Mouse (Mus musculus): Measurements from ENCODE around the gene Setd3. TPM values are rescaled to one million over a fixed set of nuclear protein-coding genes. Genes with fewer than 3 reads are reported as not detected.

Setd3 gene
- polyA plus RNA-seq, 1 experiment from 2014 or later: 76.9 TPM

Other genes with a start within 250 kb of the Setd3 start
- 3.0 and 3.3 TPM in 2 replicates for gene Bcl11b, start 175.7 kb downstream of the Setd3 start, polyA plus RNA-seq (2016; fragmentation: Nextera tagmentation; extraction: Ambion mirVana)
- gene Ccnk, start 265 bp upstream of the Setd3 start, polyA plus RNA-seq (2016; fragmentation: Nextera tagmentation; extraction: Ambion mirVana): 2.9 and 3.3 TPM in 2 replicates
- gene Ccdc85c, start 96.1 kb upstream of the Setd3 start, polyA plus RNA-seq (2016; fragmentation: Nextera tagmentation; extraction: Ambion mirVana): 14.3 and 16.0 TPM in 2 replicates
- 3.0 and 3.2 TPM in 2 replicates for gene Hhipl1, start 127.0 kb upstream of the Setd3 start, polyA plus RNA-seq (2016; fragmentation: Nextera tagmentation; extraction: Ambion mirVana)
- gene Cyp46a1, start 155.1 kb upstream of the Setd3 start, polyA plus RNA-seq (2016; fragmentation: Nextera tagmentation; extraction: Ambion mirVana): 17.8 and 19.1 TPM in 2 replicates
- 104 and 125 TPM in 2 replicates for gene Eml1, start 191.6 kb upstream of the Setd3 start, polyA plus RNA-seq (2016; fragmentation: Nextera tagmentation; extraction: Ambion mirVana)